Mouse (Mus musculus): Measurements from ENCODE around the gene Fam89b. TPM values are rescaled to one million over a fixed set of nuclear protein-coding genes. Genes with fewer than 3 reads are reported as not detected.

The Fam89b gene
- 10 to 100 TPM; 30.0 to 30.2 TPM for total RNA-seq (2021)

DNA sequence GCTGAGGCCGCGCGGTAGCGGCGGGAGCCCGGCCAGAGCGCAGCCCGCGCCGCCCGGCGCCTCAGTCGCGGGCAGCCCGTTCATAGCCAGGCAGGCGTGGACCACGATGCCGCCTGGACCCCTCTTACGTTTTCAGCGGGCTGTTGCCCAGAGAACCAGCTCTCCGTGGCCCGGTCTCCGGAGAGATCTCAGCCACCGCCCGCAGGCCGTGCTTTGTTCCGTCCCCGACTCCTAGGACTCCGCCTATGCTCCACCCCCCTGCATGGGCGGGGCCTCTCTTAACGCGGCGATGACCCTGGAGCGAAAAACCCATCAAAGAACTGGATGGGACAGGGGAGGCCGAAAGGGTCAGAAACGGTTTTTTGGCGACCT, at the start of gene Fam89b:
TSS of gene Fam89b (minus strand) at position 210 of the 372 bp plus-strand sequence.
- intact Hi-C loops (cut with DNase I): loop anchor here (2.0 kb wide), 2 partner anchors 41 kb away; partner anchors contain the start of genes Map3k11, Pcnx3 and Scyl1

DNA sequence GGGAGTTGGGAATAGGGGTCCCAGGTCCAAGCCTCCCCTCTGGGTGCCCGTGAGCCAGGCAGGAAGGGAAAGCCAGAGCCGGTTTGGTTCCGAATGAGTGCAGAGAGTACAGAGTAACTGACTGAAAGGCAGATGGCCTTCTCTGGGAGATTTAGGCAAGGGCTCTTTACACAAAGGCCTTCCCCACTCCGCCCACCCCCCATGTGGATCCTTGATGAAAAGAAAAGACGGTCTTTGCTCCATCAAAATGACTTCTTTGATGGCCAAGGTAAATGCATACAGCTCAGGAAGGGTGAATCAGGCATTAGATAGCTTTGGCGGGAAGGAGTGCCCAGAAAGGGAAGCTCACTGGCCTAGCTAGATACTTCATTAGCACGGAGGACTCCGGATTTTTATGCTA, 48.9 kb upstream of the Fam89b start:
- intact Hi-C loops (cut with DNase I): no loop called here

More for the DNA sequence above, at the start of gene Fam89b:
- peak; percentile 81 to 83 for DNase-seq (ENCODE audit: low spot score in 2 of 2)

DNA sequence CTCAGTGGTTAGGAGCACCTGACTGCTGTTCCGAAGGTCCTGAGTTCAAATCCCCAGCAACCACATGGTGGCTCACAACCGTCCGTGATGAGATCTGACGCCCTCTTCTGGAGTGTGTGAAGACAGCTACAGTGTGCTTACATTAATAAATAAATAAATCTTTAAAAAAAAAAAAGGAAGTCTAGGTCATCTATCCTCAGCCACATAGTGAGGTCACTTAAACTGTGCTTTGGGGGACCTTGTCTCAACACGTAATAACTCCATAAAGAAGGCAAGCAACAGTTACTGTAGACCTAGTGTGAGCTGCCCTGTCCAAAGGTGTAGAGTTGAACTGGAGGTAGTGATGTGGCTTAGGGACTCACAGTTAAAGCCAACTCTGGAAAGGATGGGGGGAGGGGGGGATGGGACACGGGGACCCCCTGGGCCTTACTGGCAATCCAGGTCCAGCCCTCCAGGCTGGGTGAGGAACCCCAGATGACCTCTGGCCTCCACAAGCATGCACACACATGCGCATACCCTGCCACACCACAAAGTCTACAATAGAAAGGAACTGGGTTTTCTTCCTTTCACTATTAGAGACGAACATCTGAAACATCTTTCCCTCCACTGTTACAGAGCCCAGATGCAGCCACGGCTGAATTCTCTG, 48.1 kb upstream of the Fam89b start:
- no peak for DNase-seq (ENCODE audit: low spot score in 2 of 2)
- intact Hi-C loops (cut with DNase I): no loop called here

More for the DNA sequence above, 48.9 kb upstream of the Fam89b start:
- DNase-seq (ENCODE audit: low spot score in 2 of 2): no peak

DNA sequence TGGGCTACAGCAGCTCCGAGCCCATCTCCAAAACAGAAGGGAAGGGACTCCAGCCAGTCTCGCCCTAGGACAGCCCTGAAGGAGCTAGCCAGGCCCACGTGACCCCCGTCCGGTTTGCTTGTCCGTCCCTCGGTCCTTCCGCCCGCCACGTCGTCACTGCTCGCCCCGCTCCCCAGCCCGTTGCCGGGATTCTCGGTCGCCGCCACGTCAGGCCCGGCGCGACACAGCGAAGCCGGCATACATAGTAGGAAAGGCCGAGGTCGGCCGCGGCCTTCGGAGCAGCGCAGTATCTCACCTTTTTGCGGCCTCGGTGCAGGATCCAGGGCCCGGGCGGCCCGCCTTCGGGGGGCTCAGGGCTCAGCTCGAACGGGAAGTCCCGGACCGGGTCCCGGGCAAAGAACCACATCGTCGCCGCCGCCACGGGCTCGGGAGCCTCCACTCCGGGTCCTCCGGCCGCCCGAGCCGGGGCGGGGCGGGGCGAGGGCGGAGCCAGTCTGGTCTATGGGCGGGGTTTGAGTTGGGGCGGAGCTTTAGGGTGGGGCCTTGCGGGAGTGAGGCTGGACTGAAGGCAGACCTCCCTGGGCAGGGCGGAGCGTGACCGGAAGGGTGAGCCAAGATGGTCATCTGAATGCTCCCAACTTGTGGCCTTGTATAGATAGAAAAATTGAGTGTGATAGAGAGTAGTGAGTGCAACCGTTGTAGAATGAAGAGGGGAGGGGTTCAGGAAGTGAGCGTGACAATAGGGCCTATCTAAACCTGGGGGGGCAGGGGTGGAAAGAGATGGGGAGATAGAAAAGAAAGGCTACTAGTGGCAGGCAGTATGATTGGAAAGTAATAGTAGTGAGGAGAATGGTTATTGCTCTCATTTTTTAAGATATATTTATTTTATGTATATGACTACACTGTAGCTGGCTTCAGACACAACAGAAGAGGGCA, 41.7 kb upstream of the Fam89b start, which contains the start of gene Scyl1:
TSS of gene Scyl1 (minus strand) at position 495 of the 936 bp plus-strand sequence.
- DNase-seq (ENCODE audit: low spot score in 2 of 2): peak; percentile 89 to 93
- intact Hi-C loops (cut with DNase I): loop anchor here (2.0 kb wide), 1 partner anchor 42 kb away; the partner anchor contains the start of gene Fam89b

DNA sequence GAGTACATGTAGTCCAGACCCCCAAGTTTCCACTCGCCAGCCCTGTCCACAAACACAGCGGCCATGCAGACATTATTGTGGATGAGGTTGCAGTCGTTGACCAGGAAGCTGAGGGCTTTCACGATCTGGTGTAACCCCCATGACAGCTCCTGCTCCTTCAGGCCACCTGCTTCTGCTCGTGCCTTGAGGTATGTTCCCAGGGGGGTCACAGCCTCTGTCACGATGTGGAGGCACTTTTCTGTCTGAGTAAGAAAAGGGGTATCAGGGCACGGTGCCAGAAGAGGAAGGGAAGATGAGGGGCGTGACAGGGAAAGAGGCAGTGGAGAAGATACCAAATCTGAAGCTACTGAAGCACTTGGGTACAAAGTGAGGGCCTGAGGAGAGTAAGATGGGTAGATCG, 40.9 kb upstream of the Fam89b start:
- intact Hi-C loops (cut with DNase I): loop anchor here (2.0 kb wide), 1 partner anchor 42 kb away; the partner anchor contains the start of gene Fam89b

DNA sequence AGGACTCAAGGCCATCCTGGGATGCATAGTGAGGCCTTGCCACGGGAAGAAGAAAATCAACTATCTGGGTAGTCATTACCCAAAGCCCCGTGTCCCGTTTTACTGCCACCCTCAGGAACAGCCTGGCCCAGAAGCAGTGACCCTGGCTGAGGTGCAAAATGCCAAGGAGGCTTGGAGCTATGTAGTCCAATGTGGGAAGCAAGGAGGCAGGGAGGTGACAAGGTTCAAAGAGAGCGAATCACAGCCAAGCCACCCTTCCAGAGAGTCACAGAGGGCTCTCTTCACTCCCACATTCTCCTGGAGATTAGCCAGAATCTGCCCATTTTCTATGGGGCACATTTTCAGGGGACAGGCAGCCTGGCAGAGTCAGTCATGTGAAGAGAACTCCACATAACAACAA, 37.8 kb upstream of the Fam89b start:
- no peak for DNase-seq (ENCODE audit: low spot score in 2 of 2)

More for the DNA sequence above, 40.9 kb upstream of the Fam89b start:
- DNase-seq (ENCODE audit: low spot score in 2 of 2): no peak

DNA sequence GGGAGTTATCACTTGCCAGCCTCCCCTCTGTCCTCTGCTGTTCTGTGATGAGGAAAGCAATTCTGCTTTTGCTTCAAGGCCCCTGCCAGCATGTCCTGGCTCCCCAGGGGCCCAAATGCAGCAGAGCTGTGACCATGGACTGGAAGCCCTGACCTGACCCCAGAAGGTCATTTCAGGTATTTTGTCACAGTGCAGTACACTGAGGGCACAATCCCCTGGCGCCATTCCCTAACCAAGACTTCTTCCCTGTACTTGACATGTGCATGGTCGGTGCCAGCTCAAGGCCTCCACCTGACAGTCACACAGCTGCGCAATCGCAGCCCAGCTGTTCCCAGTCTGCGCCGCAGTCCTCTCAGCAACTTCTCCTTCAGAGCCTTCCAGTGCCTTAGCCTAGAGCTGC, 33.7 kb upstream of the Fam89b start:
- intact Hi-C loops (cut with DNase I): no loop called here
- no peak for DNase-seq (ENCODE audit: low spot score in 2 of 2)

More for the DNA sequence above, 37.8 kb upstream of the Fam89b start:
- intact Hi-C loops (cut with DNase I): no loop called here

DNA sequence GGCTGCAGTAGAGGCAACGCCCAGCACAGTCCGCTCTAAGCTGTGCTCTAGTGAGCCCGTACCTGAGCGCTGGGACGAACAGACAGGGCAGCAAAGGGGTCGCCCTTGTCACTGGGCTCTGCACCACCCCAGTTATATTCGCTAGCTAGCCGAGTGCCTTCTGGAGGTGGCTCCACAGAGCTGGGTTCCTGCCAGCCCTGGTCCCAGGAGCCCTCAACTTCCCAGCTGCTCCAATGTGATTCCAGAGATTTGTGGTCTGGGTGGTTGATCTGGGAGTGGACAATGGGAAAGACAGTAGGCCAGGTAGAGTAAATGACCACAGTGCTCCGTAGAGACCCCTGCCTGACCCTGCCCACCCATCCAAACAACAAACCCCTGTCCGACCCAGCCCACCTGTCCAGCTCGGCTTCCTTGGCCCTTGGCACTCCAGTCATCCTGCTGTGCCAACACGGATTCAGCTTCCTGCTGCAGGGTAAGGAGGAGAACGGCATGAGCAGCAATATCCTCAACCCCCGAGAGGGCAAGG, 29.5 kb upstream of the Fam89b start:
- no peak for DNase-seq (ENCODE audit: low spot score in 2 of 2)
- intact Hi-C loops (cut with DNase I): no loop called here

DNA sequence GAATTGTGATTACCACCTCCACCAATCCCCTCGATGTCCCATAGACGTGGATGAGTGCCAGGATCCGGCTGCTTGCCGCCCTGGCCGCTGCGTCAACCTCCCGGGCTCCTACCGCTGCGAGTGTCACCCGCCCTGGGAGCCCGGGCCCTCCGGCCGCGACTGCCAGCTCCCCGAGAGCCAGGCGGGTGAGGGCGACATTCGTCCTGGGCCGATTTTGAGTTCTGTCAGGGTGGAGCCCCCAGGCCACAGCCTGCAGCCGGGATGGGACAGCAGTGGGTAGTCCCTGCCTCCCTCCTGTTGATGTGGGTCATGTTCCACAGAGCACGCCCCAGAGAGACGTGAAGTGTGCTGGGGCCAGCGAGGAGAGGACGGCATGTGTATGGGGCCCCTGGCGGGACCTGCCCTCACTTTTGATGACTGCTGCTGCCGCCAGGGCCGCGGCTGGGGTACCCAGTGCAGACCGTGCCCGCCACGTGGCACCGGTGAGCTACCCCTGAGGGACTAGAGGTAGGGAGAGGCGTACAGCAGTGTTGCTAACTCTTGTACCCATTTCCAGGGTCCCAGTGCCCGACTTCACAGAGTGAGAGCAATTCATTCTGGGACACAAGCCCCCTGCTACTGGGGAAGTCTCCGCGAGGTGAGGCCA, 27.7 kb upstream of the Fam89b start:
- intact Hi-C loops (cut with DNase I): no loop called here
- DNase-seq (ENCODE audit: low spot score in 2 of 2): no peak

DNA sequence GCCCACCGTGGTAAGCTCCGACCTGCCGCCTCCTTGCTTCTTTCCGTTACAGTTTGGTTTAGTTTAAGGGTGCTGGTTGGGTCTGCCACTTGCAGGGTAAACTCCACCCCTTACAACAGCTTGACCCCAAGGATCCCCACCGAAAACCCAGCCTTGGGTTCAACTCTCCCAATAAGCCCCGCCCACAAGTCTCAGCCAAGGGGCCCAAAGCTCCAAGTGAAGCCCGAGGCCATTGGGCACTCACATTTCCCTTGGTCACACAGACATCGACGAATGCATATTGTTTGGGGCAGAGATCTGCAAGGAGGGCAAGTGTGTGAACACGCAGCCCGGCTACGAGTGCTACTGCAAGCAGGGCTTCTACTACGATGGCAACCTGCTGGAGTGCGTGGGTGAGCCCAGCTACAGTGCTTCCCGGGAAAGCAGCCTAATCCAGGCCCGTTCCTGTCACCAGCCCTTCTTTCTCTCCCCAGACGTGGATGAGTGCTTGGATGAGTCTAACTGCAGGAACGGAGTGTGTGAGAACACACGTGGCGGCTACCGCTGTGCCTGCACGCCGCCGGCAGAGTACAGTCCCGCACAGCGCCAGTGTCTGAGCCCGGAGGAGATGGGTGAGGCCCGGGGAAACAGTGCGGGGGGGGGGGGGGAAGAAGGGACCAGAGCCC, 27.0 kb upstream of the Fam89b start:
- intact Hi-C loops (cut with DNase I): no loop called here
- DNase-seq (ENCODE audit: low spot score in 2 of 2): peak; percentile 81 to 97

DNA sequence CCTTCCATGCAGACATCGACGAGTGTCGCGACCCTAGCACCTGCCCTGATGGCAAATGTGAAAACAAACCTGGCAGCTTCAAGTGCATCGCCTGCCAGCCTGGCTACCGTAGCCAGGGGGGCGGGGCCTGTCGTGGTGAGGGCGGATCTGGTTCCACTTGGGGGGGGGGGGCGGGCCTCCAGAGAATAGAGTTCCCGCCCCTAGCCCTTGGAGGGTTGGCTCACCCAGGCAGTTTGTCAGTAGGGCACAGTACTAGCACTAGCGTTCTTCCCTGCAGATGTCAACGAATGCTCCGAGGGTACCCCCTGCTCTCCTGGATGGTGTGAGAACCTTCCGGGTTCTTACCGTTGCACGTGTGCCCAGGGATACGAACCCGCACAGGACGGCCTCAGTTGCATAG, 22.3 kb upstream of the Fam89b start:
- intact Hi-C loops (cut with DNase I): no loop called here
- no peak for DNase-seq (ENCODE audit: low spot score in 2 of 2)

DNA sequence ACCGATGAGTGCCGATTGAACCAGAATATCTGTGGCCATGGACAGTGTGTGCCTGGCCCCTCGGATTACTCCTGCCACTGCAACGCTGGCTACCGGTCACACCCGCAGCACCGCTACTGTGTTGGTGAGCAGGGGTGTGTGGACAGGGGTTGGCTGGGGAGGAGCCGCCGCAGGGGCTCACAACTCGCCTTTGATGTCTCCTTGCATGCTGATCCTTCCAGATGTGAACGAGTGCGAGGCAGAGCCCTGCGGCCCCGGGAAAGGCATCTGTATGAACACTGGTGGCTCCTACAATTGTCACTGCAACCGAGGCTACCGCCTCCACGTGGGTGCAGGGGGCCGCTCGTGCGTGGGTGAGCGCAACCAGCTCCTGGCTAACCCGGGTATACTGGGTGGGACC, 21.5 kb upstream of the Fam89b start:
- DNase-seq (ENCODE audit: low spot score in 2 of 2): no peak

DNA sequence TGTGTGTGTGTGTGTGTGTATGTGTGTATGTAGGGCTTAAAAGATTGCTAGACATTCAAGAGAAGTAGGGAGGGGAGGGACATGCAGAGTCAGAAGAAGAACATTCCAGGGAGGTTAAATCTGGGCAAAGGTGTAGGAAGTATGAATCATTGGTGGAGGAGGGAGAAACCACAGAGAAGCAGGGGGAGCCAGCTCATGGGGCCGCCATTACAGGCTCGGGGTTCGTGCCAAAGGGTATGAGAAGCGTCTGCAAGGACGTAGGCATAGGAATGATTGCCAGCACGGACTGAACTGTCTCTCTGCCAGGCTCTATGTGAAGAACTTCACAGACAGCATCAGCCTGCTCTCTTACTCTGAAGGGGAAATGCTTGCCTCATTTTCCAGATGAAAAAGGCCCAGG, 20.0 kb upstream of the Fam89b start:
- peak in 1 of 2 experiments; percentile 65 for DNase-seq (ENCODE audit: low spot score in 2 of 2)
- intact Hi-C loops (cut with DNase I): no loop called here

More for the DNA sequence above, 21.5 kb upstream of the Fam89b start:
- intact Hi-C loops (cut with DNase I): no loop called here

DNA sequence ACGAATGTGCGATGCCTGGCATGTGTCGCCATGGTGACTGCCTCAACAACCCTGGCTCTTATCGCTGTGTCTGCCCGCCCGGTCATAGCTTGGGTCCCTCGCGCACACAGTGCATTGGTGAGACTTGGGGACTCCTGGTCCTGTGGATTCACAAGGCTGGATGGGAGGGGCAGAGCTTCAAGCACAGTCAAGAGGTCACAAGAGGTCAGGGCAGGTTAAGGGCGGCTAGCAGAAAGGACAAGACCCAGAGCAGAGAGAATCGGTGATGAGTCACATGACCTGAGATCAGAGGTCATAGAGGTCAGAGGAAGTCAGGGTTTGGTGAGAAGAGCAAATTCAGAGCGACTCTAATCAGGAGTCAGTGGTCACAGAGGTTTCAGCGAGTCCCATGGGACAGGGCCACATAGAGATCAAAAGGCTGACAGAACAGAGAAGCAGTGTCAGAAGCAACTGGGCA, 17.5 kb upstream of the Fam89b start:
- intact Hi-C loops (cut with DNase I): no loop called here
- no peak for DNase-seq (ENCODE audit: low spot score in 2 of 2)

DNA sequence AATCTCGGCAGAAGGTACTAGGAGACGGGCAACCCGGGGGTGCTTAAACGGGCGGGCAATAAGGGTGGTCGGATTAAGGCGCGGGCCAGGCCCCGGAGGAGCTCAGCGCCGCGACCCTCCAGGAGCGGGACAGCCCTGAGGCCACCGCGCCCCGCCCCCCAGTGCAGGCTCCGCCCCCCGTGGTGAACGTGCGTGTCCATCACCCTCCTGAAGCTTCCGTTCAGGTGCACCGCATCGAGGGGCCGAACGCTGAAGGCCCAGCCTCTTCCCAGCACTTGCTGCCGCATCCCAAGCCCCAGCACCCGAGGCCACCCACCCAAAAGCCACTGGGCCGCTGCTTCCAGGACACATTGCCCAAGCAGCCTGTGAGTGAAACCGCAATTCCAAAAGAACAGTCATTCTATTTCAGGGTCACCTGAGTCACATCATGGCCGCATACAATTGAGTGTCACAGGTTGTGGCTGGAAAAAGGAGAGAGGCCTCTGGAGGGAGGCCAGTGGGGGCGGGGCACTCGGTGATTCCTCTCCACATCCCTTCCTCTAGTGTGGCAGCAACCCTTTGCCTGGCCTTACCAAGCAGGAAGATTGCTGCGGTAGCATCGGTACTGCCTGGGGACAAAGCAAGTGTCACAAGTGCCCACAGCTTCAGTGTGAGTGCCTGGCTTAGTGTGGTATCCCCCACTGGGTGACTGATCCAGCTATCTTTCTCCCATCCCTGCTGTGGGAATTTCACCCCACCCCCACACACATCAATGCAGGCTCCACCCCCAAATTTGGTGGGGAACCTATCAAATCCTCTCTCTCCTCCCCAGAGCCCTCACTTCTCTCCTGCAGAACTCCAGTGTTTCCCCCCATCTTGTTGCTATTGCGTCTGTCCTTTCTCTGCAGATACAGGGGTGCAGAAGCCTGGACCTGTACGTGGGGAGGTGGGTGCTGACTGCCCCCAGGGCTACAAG, 16.6 kb upstream of the Fam89b start:
- no peak for DNase-seq (ENCODE audit: low spot score in 2 of 2)
- intact Hi-C loops (cut with DNase I): no loop called here

DNA sequence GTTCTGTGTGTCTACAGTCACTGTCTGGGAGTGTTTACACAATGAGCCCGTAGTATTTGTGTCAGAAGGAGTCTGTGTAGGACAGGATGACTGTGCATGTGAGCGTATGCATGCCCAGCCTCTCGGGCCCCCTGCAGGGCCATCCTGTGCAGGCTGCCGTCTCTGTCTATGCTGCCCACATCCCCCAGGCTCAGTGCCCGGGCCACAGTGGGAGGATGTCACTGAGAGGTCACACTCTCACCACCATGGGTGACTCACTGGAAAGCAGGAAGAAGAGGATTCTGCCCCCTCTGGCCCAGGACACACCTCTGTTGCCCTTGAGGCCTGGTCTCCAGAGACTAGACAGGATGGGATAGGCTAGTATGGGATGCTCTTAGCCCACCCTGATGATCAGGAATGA, 14.1 kb upstream of the Fam89b start:
- no peak for DNase-seq (ENCODE audit: low spot score in 2 of 2)

DNA sequence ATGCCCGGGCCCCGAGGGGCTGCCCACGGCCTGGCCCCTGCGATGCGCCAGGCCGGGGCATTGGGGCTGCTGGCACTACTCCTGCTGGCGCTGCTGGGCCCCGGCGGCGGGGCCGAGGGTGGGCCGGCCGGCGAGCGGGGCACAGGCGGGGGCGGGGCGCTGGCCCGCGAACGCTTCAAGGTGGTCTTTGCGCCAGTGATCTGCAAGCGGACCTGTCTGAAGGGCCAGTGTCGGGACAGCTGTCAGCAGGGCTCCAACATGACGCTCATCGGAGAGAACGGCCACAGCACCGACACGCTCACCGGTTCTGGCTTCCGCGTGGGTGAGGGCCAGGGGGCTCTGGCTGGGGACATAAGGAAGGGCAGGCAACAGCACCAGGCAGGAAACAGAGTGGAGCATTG, 12.8 kb upstream of the Fam89b start:
- no peak for DNase-seq (ENCODE audit: low spot score in 2 of 2)
- intact Hi-C loops (cut with DNase I): no loop called here

More for the DNA sequence above, 14.1 kb upstream of the Fam89b start:
- intact Hi-C loops (cut with DNase I): no loop called here

DNA sequence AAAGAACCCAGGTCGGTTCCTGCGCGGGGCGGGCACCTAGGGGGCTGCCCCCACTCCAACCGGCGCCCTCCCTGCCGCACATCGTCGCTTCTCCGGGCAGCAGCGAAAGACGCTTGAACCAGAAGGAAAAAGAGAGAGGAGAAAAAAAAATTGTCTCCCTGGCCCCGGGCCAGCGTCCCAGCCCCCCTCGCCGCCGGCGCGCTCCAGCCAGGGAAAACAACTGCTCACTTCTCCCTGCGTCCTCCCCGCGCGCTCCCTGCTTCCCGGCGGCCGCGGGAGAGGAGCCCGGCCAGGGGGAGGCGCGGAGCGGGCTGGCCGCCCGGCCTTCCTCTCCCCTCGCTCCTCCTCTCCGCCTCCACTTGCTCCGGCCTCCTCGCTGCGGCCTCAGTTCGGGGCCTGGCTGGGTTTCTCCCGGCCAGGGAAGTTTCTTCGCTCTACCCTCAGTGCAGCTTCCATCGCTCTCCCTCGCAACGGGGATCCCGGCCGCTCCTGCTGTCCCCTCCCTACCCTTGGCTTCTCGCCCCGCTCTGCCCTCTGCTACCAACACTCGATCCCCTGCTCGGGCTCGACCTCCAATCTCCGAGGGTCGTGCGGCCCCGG, 12.3 kb upstream of the Fam89b start:
- intact Hi-C loops (cut with DNase I): no loop called here
- peak; percentile 62 to 66 for DNase-seq (ENCODE audit: low spot score in 2 of 2)
